Mouse (Mus musculus) CD4-positive, CD25-positive, alpha-beta regulatory T cell, adult 4 months (primary cell): ENCODE measurements around the gene Slc2a6. TPM values are rescaled to one million over a fixed set of nuclear protein-coding genes. Genes with fewer than 3 reads are reported as not detected.

Experiments used
- polyA plus RNA-seq, 2 experiments: library from polyadenylated mRNA; unstranded; fragments of 100-300 nt; shearing (Covaris generic); gene quantifications; one replicate each; pipeline ENCODE4 v1.2.1; 2017

Slc2a6 gene
- polyA plus RNA-seq, 2 experiments from 2014 or later, result 2.4 to 5.6 TPM

Other genes starting within 250 kb of the Slc2a6 start
- not detected for gene Abo, start 163.0 kb downstream of the Slc2a6 start, polyA plus RNA-seq
- 10 to 100 TPM; 27.3 to 56.2 TPM for gene Surf6, start 125.1 kb downstream of the Slc2a6 start, polyA plus RNA-seq
- gene Med22, start 117.3 kb downstream of the Slc2a6 start, polyA plus RNA-seq, result 10 to 100 TPM; 10.6 to 19.6 TPM
- gene Rpl7a, start 117.2 kb downstream of the Slc2a6 start, polyA plus RNA-seq, result 1,000 to 10,000 TPM in 1 of 2 experiments, 100 to 1,000 TPM in 1; 646 to 1,008 TPM
- gene Surf2, start 111.6 kb downstream of the Slc2a6 start, polyA plus RNA-seq, result 10 to 100 TPM; 51.4 to 64.4 TPM
- 100 to 1,000 TPM; 100 to 116 TPM for gene Surf1, start 111.5 kb downstream of the Slc2a6 start, polyA plus RNA-seq
- gene Surf4, start 94.1 kb downstream of the Slc2a6 start, polyA plus RNA-seq, result 100 to 1,000 TPM in 1 of 2 experiments, 10 to 100 TPM in 1; 83.0 to 121 TPM
- under 1 TPM in 1 of 2 experiments, not detected in 1; 0.42 TPM for gene Stkld1, start 94.0 kb downstream of the Slc2a6 start, polyA plus RNA-seq
- 10 to 100 TPM; 55.5 to 76.3 TPM for gene Rexo4, start 63.6 kb downstream of the Slc2a6 start, polyA plus RNA-seq
- gene Adamts13, start 54.6 kb downstream of the Slc2a6 start, polyA plus RNA-seq, result not detected
- gene Cacfd1, start 18.1 kb downstream of the Slc2a6 start, polyA plus RNA-seq, result 10 to 100 TPM; 18.6 to 18.9 TPM
- gene Mymk, start 44.2 kb upstream of the Slc2a6 start, polyA plus RNA-seq, result not detected
- gene Adamtsl2, start 51.4 kb upstream of the Slc2a6 start, polyA plus RNA-seq, result under 1 TPM in 1 of 2 experiments, not detected in 1; 0.31 TPM
- gene Fam163b, start 114.5 kb upstream of the Slc2a6 start, polyA plus RNA-seq, result not detected
- gene Dbh, start 137.2 kb upstream of the Slc2a6 start, polyA plus RNA-seq, result not detected
- gene Sardh, start 220.3 kb upstream of the Slc2a6 start, polyA plus RNA-seq, result 1 to 10 TPM; 4.9 to 9.7 TPM